Mouse (Mus musculus) inflammation-experienced regulatory T-cells, adult 6 months (primary cell): ENCODE measurements around the gene Orm3. TPM values are rescaled to one million over a fixed set of nuclear protein-coding genes. Genes with fewer than 3 reads are reported as not detected.

Source experiments
- ATAC-seq: one replicate; pipeline ENCODE4 v1.8.0; 2017
- polyA plus RNA-seq, 3 experiments: library from polyadenylated mRNA; unstranded; fragments of 100-300 nt; shearing (Covaris generic); gene quantifications; one replicate each; pipeline ENCODE4 v1.2.1; 2017

Orm3 gene
- polyA plus RNA-seq, 3 experiments from 2014 or later = 0.90 to 1.6 TPM; not detected in 1

DNA sequence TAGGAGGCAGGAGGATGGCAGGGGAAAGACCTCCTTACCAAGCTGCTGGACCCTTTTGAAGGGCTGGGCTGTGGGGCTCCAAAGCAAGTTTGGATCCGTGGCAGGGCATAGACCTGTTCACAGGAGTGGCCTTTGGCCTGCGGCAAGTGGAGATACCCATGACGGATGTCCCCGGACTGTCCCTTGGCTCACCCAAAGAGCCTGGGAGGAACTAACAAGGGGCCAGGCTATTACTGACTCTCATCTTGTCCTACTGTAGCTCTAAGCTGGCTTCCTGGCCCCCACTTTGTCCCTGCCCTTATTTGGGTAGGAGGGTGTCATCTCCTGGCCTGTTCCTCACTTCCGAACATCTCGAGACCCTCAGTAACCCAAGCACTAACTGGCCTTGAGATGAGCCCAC, 46.6 kb downstream of the Orm3 start:
- ATAC-seq = no peak

DNA sequence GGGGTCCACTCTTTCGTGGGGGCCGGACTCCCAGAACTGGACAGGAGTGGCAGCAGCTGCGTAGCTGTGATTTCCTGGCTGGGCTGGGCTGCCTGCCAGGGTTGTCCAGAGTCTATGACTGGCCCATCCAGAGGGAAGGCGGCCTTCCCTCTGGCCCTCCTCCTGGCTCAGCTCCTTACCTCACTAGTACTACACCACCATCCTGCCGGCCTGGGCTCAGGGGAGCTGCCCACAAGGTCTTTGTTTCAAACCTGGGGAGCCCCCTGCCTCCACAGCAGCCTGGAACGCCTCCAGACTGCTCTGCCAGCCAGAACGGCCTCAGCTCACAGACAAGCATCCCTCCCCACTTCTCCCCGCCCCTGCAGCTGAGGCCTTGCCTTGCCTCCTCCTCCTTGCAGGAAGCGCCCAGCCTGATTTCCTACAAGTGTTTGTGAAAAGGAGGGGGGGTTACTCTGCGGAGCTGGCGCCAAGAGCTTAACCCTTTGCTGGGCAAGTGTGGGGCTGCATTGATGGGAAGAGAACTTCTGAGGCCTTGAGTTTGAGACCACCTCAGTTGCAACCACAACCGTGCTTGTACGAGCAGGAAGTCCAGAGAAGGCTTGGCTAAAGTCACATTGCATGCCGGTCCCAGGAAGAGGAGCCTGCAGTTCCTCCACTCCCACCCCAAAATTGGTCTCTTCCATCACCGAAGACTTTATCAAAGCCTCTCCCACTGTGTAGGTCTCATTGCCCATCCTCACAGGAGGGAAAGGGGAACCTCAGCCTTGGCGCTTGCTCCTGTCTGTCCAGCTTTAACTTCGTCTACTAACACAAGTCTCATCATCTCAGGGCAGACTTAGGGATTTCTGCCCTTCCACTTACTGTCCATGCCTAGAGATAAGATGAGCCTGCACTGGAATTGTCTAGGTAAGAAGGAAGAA, 47.3 kb downstream of the Orm3 start, which contains the start of gene Akna:
Gene Akna, minus strand, starts transcription at position 315 of the 920 bp plus-strand sequence.
- peak; percentile 44 for ATAC-seq

- ATAC-seq = peak; percentile 59
These were observed 48.2 kb downstream of the Orm3 start for GRCm38 (mm10) chr4:63404205-63404604.

DNA sequence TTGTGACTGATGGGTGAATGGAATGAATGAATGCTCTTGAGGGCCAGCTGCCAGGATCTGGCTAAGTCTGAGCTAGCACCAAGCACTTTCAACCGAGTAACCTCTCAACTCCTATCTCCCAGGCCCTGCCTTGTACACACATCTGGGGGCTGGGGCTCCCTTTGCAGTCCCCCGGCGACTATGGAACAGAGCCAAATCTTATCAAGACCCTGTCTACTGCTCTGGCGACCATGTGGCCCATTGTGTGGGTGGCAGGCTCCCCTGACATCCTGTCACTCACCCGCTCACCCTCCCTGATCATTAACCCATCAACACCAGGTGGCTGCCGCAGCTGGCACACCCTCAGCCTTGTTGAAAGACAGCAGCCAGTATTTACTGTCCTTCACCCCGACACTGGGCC, 49.1 kb downstream of the Orm3 start:
- peak; percentile 23 for ATAC-seq

DNA sequence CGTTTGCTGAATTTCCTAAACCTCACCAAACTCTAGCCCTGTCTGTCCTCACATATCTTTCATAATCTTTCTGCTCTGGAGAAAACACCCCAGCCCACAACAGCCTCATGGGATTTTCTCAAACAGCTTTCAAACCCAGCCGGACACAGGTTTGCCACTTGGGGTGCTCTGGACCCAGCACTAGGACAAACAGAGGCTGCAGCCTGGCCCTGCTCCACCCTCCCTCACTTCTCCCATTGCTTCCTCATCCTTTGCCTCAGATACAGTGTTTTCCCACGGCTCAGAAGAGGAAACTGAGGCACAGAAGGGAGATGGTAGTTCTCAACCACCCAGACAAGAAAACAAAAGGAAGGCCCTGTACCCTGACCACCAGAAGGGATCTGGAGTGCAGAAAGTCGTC, 49.7 kb downstream of the Orm3 start:
- no peak for ATAC-seq

DNA sequence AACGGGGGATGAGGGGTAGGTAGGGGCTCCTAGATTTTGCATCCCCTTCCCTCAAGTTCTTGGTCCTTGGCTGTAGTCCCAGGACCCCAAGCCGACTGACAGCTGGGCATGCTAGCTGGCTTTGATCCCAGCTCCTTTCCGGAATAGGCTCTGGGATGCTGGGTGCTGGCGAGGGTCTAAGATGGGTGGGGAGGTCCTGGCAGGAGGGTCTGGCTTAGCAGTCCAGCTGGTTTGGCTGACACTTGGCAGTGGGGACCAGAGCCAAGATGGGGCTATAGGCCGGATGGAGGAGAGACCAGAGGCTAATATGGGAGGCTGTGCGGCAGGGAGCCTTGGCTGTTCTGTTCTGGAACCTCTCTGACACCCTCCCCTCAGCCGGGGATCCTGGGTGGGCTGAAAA, 52.3 kb downstream of the Orm3 start:
- ATAC-seq = no peak

- ATAC-seq = peak; percentile 14
These were observed 52.7 kb downstream of the Orm3 start for GRCm38 (mm10) chr4:63408649-63409048.

Other genes with a start within 250 kb of the Orm3 start
- gene Ambp, start 201.4 kb upstream of the Orm3 start, polyA plus RNA-seq = not detected
- not detected for gene Kif12, start 184.0 kb upstream of the Orm3 start, polyA plus RNA-seq
- gene Col27a1, start 142.2 kb upstream of the Orm3 start, polyA plus RNA-seq = 1 to 10 TPM in 1 of 3 experiments, under 1 TPM in 2; 0.11 to 1.2 (median 0.65) TPM
- gene Orm1, start 11.6 kb upstream of the Orm3 start, polyA plus RNA-seq = not detected
- gene Orm2, start 6.3 kb downstream of the Orm3 start, polyA plus RNA-seq = 1 to 10 TPM in 2 of 3 experiments, not detected in 1; 1.6 to 2.8 TPM
- gene Akna, start 47.2 kb downstream of the Orm3 start, polyA plus RNA-seq = 100 to 1,000 TPM in 2 of 3 experiments, 10 to 100 TPM in 1; 94.8 to 135 (median 102) TPM
- gene Whrn, start 139.8 kb downstream of the Orm3 start, polyA plus RNA-seq = 1 to 10 TPM in 2 of 3 experiments, under 1 TPM in 1; 0.75 to 4.4 (median 3.9) TPM
- gene Atp6v1g1, start 188.6 kb downstream of the Orm3 start, polyA plus RNA-seq = 100 to 1,000 TPM; 197 to 241 (median 218) TPM
- 10 to 100 TPM; 17.1 to 23.9 (median 19.5) TPM for gene Tmem268, start 202.6 kb downstream of the Orm3 start, polyA plus RNA-seq
- gene Gm11213, start 249.1 kb downstream of the Orm3 start, polyA plus RNA-seq = not detected